Mouse (Mus musculus) B cell, adult 2 months (primary cell): Measurements from ENCODE around the gene Patl2.
"Not testable (repeated sequence)": the region's sequence is repeated elsewhere in the genome, so short reads cannot be mapped to it uniquely, and the experiment has no call there.

Source experiments
- DNase-seq, 2 experiments: peaks; one replicate each; pipeline ENCODE4 v3.0.0; 2022

Patl2 gene

GRCm38 (mm10) chr2:122141332-122141967, 44.5 kb downstream of the Patl2 start:
- no peak for DNase-seq

DNA sequence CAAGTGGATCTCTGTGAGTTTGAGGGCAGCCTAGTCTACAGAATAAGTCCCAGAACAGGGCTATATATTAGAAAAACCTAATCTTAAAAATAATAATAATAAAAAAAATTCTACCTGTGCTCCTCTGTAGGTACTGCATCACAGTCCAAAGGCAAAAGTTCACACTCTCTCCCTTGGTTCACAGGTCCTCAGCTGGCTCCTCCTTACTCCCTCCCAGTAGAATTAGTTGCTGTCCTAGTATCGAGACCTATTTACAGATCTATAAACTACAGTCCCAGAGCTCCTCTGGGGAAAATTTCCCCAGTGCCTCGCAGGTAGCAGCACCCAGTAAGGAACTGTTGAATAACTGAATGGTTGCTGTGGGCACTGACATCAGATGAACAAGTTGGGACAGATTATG, 45.2 kb downstream of the Patl2 start:
- no peak for DNase-seq

DNA sequence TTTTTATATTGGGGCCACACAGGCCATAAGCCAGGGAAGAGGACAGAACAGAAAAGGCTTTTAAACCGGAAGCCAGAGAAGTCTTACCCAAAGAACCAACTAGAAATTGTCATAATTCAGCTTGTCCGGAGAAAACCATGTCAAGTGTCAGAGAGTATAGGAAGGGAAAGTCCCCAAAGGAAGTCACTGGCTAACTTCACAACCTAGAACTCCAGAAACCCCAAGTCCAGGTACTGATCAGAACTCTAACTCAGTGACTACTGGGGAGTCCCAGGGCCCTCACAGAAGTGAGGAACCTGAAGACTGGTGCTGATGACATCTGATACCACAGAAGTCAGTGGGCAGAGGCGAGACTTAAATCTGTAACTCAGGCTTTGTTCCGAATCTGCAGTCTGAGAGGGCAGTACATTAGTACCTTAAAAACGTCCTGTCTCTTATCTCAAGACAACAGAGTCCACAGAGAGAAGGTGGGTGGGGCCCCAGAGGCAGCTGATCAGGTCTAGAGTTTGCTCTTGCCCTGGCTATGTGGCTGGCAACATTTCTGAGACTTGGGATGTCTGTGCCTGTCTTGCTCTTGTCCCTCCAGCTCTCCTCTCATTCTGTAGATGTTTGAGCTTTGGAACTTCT, 48.0 kb downstream of the Patl2 start:
- no peak for DNase-seq

GRCm38 (mm10) chr2:122132618-122133017, 53.4 kb downstream of the Patl2 start:
- DNase-seq: no peak

- DNase-seq: no peak
Measured at GRCm38 (mm10) chr2:122132078-122132477, 53.9 kb downstream of the Patl2 start.

- no peak for DNase-seq
Measured at GRCm38 (mm10) chr2:122127635-122128034, 58.4 kb downstream of the Patl2 start.

- no peak for DNase-seq
Measured at GRCm38 (mm10) chr2:122126765-122127347, 59.1 kb downstream of the Patl2 start.

DNA sequence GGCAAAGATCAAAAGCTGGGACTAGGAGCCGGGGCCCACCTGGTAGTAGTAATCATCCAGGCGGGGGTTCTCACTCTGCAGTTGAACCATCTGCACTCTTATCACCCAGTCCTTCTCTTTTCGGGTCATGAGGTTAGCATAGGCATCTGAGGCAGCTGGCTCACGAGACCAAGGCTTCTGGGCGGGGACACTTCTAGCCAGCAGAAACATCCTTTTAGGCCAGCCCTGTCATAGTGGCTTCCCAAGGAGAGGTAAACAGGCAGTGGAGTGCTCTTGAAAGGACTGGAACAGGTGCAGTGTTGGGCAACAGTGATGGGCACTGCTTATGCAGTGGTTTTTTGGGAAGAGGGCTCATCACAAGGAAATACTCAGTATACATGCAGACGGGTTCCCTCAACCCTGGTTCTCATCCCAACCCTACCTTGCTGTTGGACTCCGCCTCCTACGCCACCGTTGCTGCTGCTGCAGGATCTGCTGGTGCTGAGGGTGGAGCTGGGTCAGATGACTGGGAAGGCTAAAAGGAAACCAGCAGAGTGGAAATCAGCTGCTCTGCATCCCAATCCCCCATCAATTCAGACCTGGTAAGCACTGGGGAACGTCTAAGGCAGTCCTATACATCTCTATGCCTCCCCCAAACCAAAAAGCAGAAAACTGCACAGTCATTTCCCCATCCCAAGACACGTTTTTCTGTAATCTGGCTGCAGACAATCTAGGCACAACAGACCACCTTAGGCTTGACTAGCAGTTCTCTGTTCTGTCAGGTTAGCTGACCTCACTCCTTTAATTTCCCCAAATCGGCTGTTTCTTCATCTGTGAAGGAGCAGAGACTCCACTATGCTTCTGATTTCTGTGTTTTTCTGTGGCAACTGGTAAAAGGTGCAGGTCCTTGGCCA, 60.1 kb downstream of the Patl2 start:
- no peak for DNase-seq

DNA sequence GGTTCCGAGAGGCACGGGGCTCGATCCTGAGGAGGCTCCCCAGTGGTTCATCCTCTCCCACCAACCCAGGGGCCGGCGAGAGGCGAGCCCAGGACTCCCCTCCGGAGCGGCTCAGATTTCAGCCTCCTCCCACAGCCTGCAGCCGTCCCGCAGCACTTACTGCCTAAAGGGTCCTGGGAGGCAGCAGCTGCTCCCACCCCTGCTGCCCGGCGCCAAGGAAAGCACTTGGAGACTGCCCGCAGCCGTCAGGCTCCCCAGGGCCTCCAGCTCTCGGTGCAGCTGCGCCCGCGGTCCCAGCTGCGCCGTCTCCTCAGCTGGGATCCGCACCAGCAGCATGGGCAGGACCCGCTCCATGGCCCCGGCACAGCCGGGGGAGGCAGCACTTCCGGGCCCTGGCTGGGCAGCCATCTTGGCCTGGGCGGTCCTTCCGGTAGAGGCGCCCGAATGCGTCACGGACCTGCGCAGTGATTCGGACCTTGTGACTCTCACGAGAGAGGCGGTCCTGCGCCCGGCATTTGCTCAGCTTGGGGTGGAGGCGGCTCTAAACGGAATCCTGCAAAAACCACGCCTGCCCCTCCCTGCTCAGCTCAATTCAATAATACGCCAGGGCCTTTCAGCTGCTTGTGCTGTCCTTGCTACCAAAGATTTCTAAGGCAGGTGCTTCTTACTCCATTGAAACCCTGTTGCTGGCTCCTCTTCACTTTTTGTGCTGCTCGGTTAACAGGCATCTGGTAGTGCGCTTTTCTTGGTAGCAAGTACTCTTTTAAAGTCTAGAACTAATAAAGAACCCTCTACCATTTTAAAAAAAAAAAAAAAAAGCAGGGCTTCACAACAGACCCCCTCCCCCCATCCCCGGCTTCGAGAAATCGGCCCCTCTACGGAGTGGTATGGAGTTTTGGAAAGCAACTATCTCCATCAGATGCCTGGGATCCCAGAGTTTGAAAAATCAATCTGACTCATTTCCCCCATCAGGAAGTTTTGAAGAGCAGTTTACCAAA, 67.7 kb downstream of the Patl2 start, which contains the start of gene Spg11:
Spg11 (minus strand) TSS at position 426 of the 998 bp plus-strand sequence.
- peak; percentile 98 for DNase-seq

DNA sequence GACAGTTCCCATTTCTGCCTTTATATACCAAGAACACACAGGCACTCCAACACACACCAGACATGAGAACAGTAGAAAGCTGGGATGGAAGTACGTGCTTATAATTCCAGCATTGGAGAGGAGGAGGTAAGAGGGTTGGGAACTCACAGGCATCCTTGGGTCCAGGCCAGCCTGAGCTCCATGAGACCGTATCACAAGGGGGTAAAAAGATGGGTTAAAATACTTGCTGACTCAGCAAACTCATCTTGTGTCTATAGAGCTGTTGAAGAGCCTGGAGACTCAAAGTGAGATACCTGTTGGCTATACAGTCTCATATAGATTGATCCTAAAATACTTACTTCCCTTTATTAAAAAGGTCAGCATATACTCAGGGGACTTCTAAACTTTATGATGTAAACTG, 69.1 kb downstream of the Patl2 start:
- DNase-seq: no peak

GRCm38 (mm10) chr2:122109714-122110113, 76.3 kb downstream of the Patl2 start:
- DNase-seq: no peak

DNA sequence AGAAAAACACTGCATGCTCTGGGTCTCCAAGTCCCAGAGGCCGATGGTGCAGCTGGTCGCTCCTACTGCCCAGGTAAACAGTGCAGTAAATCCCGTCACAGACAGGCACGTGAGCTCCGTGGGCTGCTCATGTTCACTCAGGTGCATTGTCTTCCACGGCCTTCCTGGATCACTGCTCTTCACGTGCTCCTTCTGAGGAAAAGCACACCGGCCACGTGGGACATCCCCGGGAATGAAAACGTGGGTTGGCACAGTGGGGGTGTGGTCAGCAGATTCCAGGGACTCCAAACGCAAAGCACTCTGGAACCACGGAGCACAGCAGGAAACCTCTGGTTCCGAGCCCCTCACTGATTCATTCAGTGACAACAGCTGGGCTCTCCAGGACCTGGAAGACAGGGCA, 77.9 kb downstream of the Patl2 start:
- no peak for DNase-seq

GRCm38 (mm10) chr2:122102070-122102469, 83.9 kb downstream of the Patl2 start:
- DNase-seq: peak; percentile 65 to 72

DNA sequence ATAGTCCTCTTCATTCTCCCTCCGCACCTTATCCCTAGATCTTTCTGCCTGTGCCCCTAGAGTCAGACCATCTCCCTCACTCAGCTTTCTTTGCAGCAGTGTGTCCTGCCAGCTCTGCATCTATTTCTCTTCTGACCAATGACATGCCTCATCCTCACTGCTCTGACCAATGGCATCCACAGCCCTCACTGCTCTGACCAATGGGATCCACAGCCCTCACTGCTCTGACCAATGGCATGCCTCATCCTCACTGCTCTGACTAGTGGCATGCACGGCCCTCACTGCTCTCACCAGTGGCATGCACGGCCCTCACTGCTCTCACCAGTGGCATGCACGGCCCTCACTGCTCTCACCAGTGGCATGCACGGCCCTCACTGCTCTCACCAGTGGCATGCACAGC, 88.3 kb downstream of the Patl2 start:
- not testable (repeated sequence) for DNase-seq

DNA sequence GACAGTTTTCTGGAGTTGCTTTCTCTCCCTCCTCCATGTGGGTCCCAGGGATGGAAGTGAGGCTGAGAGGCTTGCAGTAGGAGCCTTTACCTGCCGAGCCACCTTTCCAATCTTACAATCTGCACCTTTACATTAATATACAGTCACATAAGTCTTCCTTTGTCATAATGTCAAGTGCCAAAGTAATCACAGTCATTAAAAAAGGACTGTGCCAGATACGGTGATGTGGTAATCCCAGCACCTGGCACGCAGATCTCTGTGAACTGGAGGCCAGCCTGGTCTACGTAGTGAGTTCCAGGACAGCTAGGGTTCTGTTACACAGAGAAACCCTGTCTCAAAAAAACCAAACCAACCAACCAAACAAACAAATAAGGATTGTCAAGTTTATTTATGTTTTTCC, 92.1 kb downstream of the Patl2 start:
- DNase-seq: no peak

GRCm38 (mm10) chr2:122086446-122086845, 99.5 kb downstream of the Patl2 start:
- no peak for DNase-seq

- no peak for DNase-seq
Measured at GRCm38 (mm10) chr2:122081728-122082456, 104.1 kb downstream of the Patl2 start.
